Mouse (Mus musculus): ENCODE measurements around the gene Isy1. TPM values are rescaled to one million over a fixed set of nuclear protein-coding genes. Genes with fewer than 3 reads are reported as not detected.

The Isy1 gene
- polyA plus RNA-seq, 1 experiment from 2014 or later, result 41.3 TPM

DNA sequence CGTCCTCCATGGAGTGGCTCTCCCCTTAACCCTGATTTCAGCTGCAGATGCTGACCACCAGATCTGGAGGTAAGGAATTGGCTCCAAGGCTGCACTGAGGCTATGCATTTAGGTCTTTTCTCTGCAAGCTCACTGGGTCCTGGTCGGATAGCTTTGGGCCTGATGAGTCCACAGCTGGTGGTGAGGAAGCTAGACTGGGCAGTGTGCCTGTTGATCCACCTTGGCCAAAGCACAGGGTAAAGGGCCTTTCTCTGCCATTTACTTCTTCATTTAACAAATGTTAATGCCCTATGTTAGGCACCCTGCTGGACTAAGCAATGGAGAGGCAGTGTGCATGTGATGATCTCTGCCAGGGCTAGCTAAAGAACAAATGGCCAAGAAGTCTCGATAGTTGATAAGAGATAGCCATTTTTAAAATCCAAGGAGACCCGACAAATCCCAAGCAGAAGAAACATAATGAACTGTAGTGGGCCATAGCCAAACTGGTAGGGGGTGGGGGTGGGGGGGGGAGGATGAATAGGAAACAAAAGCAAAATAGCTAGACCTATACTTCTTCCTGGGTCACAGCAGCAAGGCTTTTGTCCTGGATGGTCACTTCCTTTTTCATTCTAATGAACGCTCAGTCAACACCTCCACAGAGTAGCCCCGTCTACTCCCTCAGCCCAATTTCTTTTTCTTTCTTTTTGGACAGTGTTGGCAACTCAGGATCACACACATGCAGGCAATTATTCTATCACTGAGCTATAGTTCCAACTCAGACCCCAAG is 43.0 kb downstream of the Isy1 start:
- Histone ChIP-seq H3K27ac (ENCODE audit: low read length) (no peak overlapping the region), H3K27me3 (ENCODE audit: insufficient read depth, low read length) (no peaks in the 10 kb centered on the region), H3K4me3 (ENCODE audit: low read length) (no peak overlapping the region), H3K4me2 (replicated peaks; ENCODE audit: low read depth, low read length) (no peak overlapping the region), H3K9me3 (ENCODE audit: low read length) (no peaks in the 10 kb centered on the region), H3K9ac (replicated peaks; ENCODE audit: low read length) (no peak overlapping the region), H3K36me3 (ENCODE audit: insufficient read depth, low read length) (peaks cover 8% of the 10 kb centered on the region), H3K4me1 (ENCODE audit: insufficient read depth, low read length) (peaks cover 14% of the 10 kb centered on the region; the same call in 1 of the 2 replicates)
- 79% methylated on average over 6 of the region's 6 CpGs for WGBS
- ATAC-seq (ENCODE audit: low FRiP score, low TSS enrichment), result no peak

GRCm38 (mm10) chr6:87793821-87794510 is 44.6 kb downstream of the Isy1 start:
- Histone ChIP-seq H3K9me3 (ENCODE audit: low read length) (no peaks in the 10 kb centered on the region), H3K36me3 (ENCODE audit: insufficient read depth, low read length) (peaks cover 8% of the 10 kb centered on the region), H3K9ac (replicated peaks; ENCODE audit: low read length) (no peak overlapping the region), H3K27me3 (ENCODE audit: insufficient read depth, low read length) (no peaks in the 10 kb centered on the region), H3K4me3 (ENCODE audit: low read length) (no peak overlapping the region), H3K4me2 (replicated peaks; ENCODE audit: low read depth, low read length) (no peak overlapping the region), H3K4me1 (ENCODE audit: insufficient read depth, low read length) (peaks cover 27% of the 10 kb centered on the region), H3K27ac (ENCODE audit: low read length) (no peak overlapping the region)
- no peak for ATAC-seq (ENCODE audit: low FRiP score, low TSS enrichment)
- 94% methylated on average over 10 of the region's 10 CpGs for WGBS

DNA sequence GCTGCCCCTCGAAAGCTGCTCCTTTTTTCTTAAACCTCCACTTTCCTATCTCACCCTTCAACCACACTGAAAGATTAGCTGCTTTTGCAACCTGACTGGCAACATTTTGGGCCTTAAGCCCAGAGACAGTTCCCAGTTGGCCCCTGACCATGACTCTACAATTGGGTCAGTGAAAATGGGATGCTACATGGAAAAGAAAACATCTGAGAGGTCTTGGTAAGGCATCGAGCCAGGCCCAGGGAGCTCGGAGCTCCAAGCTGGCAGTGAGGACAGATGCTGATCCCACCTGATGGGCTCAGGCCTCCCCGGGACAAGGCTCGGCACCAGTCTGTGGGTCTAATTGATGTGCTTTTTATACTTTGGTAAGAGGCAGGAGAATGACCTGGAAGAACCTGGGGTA is 46.8 kb downstream of the Isy1 start:
- no peak overlapping the region for H3K9ac ChIP-seq (replicated peaks; ENCODE audit: low read length)
- H3K4me3 ChIP-seq (ENCODE audit: low read length), result no peak overlapping the region
- no peaks in the 10 kb centered on the region for H3K27me3 ChIP-seq (ENCODE audit: insufficient read depth, low read length)
- WGBS, result 96% methylated on average over 5 of the region's 5 CpGs
- H3K9me3 ChIP-seq (ENCODE audit: low read length), result no peaks in the 10 kb centered on the region
- ATAC-seq (ENCODE audit: low FRiP score, low TSS enrichment), result no peak
- peaks cover 26% of the 10 kb centered on the region for H3K4me1 ChIP-seq (ENCODE audit: insufficient read depth, low read length)
- no peak overlapping the region for H3K27ac ChIP-seq (ENCODE audit: low read length)
- H3K4me2 ChIP-seq (replicated peaks; ENCODE audit: low read depth, low read length), result no peak overlapping the region
- H3K36me3 ChIP-seq (ENCODE audit: insufficient read depth, low read length), result peaks cover 8% of the 10 kb centered on the region

GRCm38 (mm10) chr6:87790779-87791480 is 47.7 kb downstream of the Isy1 start:
- Histone ChIP-seq H3K4me1 (ENCODE audit: insufficient read depth, low read length) (peaks cover 26% of the 10 kb centered on the region), H3K27ac (ENCODE audit: low read length) (no peak overlapping the region)
- WGBS, result 60% methylated on average over 7 of the region's 7 CpGs

DNA sequence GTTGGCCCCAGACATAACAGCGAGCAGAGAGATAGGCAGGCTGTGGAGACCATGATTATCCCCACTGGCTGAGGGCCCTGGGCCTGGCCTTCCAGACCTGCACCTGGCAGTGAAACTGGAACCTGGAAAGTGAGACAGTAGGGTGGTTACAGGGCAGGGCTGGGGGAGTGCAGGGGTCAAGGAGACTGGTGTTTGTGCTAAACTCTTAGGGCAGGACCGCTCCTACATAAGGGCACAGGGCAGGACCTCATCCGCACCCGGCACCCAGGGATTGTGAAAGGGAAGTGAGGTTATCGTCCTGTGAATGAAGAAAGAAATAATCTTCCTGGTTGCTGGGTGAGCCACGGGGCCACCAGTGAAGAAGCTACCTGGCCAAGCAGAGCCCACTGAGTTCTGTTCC is 48.8 kb downstream of the Isy1 start:
- H3K4me2 ChIP-seq (replicated peaks; ENCODE audit: low read depth, low read length), result no peak overlapping the region
- H3K9me3 ChIP-seq (ENCODE audit: low read length), result no peaks in the 10 kb centered on the region
- peaks cover 8% of the 10 kb centered on the region for H3K36me3 ChIP-seq (ENCODE audit: insufficient read depth, low read length)
- no peak overlapping the region for H3K4me3 ChIP-seq (ENCODE audit: low read length)
- H3K4me1 ChIP-seq (ENCODE audit: insufficient read depth, low read length), result peaks cover 26% of the 10 kb centered on the region
- WGBS, result 72% methylated on average over 6 of the region's 6 CpGs
- no peaks in the 10 kb centered on the region for H3K27me3 ChIP-seq (ENCODE audit: insufficient read depth, low read length)
- 0 out of 2 replicates have a peak overlapping the region, but pooled peaks have one; percentile 15 for H3K9ac ChIP-seq (replicated peaks; ENCODE audit: low read length)
- peak overlapping the region; percentile 70 for H3K27ac ChIP-seq (ENCODE audit: low read length)
- no peak for ATAC-seq (ENCODE audit: low FRiP score, low TSS enrichment)

More at GRCm38 (mm10) chr6:87790779-87791480, 47.7 kb downstream of the Isy1 start:
- Histone ChIP-seq H3K9ac (replicated peaks; ENCODE audit: low read length) (no peak overlapping the region), H3K36me3 (ENCODE audit: insufficient read depth, low read length) (peaks cover 8% of the 10 kb centered on the region), H3K4me3 (ENCODE audit: low read length) (no peak overlapping the region), H3K9me3 (ENCODE audit: low read length) (no peaks in the 10 kb centered on the region), H3K4me2 (replicated peaks; ENCODE audit: low read depth, low read length) (no peak overlapping the region), H3K27me3 (ENCODE audit: insufficient read depth, low read length) (no peaks in the 10 kb centered on the region)
- ATAC-seq (ENCODE audit: low FRiP score, low TSS enrichment), result 0 out of 2 replicates have a peak, but pooled peaks have one; percentile 50

- Histone ChIP-seq H3K9ac (replicated peaks; ENCODE audit: low read length) (0 out of 2 replicates have a peak overlapping the region, but pooled peaks have one; percentile 15), H3K27me3 (ENCODE audit: insufficient read depth, low read length) (no peaks in the 10 kb centered on the region), H3K4me1 (ENCODE audit: insufficient read depth, low read length) (peaks cover 26% of the 10 kb centered on the region), H3K4me3 (ENCODE audit: low read length) (no peak overlapping the region), H3K9me3 (ENCODE audit: low read length) (no peaks in the 10 kb centered on the region), H3K36me3 (ENCODE audit: insufficient read depth, low read length) (peaks cover 8% of the 10 kb centered on the region), H3K4me2 (replicated peaks; ENCODE audit: low read depth, low read length) (no peak overlapping the region), H3K27ac (ENCODE audit: low read length) (peak overlapping the region; percentile 70)
- ATAC-seq (ENCODE audit: low FRiP score, low TSS enrichment), result peak; percentile 64
- 38% methylated on average over 5 of the region's 5 CpGs for WGBS
Measured at GRCm38 (mm10) chr6:87788896-87789587, 49.6 kb downstream of the Isy1 start.

DNA sequence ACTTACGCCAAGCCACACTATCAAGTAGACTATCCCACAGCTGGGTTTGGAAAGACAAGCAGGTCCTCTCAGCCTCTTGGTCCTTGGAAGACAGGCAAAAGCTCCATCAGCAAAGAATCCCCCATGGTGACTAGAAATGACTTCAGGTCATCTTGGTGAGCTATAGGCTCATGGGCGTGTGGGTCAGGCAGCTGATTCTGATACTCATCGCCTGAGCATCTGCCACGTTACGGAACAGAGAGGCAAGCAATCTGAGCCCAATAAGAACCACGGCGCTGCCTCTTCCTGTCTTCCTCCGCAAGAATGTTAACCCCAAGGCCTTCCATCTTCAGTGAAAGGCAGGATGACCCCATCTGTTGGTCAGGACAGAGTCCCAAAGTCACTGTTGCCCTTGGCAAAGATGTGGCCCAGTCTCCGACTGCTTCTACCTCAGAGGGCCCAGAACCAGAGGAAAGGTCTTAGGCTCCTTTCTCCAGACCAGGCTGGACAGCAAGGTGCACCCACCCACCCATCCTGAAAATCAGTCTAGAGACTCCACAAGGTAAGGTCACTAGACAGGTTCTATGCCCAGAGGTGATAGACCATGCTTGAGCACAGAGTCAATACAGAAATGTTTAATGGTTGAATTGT is 50.2 kb downstream of the Isy1 start:
- Histone ChIP-seq H3K4me2 (replicated peaks; ENCODE audit: low read depth, low read length) (no peak overlapping the region), H3K36me3 (ENCODE audit: insufficient read depth, low read length) (peaks cover 8% of the 10 kb centered on the region), H3K27ac (ENCODE audit: low read length) (peak overlapping the region; percentile 70; the same call in 1 of the 2 replicates), H3K4me1 (ENCODE audit: insufficient read depth, low read length) (peaks cover 26% of the 10 kb centered on the region), H3K9me3 (ENCODE audit: low read length) (no peaks in the 10 kb centered on the region), H3K4me3 (ENCODE audit: low read length) (no peak overlapping the region), H3K27me3 (ENCODE audit: insufficient read depth, low read length) (no peaks in the 10 kb centered on the region), H3K9ac (replicated peaks; ENCODE audit: low read length) (no peak overlapping the region)
- 95% methylated on average over 9 of the region's 9 CpGs for WGBS
- ATAC-seq (ENCODE audit: low FRiP score, low TSS enrichment), result no peak

DNA sequence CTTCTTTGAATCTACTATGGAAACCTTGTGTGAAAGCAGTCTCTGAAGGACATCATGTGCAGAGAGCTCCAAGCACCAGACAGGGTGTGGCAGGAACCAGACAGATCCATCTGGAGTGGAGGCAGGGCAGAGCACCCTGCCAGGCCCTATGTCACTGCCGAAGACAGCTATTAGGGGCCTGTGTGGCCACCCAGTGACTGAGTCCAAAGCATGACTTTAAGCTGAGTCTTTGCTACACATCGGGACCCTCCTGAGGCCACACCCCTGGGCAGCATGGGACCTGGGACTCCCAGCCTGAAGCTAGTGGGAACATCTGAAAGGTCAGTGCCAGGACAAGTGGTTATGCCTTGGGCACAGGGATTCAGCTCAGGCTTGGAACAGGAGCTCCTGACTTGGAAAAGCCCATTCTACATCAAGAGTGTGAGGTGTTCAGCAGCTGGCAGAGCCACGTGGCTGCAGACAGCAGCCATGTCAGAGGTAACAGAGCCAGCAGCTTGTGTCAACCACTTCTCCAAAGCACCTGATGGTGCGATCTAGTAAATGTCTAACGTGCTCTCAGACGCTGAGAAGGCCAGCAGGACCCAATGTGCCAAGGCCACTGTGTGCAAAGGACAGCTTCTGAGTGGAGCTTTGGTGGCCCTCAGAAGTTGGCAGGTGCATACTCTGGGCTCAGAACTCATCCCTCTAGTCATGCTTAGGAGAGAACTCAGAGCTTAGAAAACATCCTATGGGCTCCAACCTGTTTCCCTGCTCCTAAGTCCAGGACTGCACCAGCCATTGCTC is 51.3 kb downstream of the Isy1 start:
- no peak overlapping the region for H3K9ac ChIP-seq (replicated peaks; ENCODE audit: low read length)
- peaks cover 26% of the 10 kb centered on the region for H3K4me1 ChIP-seq (ENCODE audit: insufficient read depth, low read length)
- H3K27me3 ChIP-seq (ENCODE audit: insufficient read depth, low read length), result no peaks in the 10 kb centered on the region
- no peak overlapping the region for H3K4me2 ChIP-seq (replicated peaks; ENCODE audit: low read depth, low read length)
- WGBS, result 83% methylated on average over 6 of the region's 6 CpGs
- no peaks in the 10 kb centered on the region for H3K9me3 ChIP-seq (ENCODE audit: low read length)
- H3K36me3 ChIP-seq (ENCODE audit: insufficient read depth, low read length), result peaks cover 5% of the 10 kb centered on the region
- H3K4me3 ChIP-seq (ENCODE audit: low read length), result no peak overlapping the region
- H3K27ac ChIP-seq (ENCODE audit: low read length), result no peak overlapping the region
- no peak for ATAC-seq (ENCODE audit: low FRiP score, low TSS enrichment)

All from kidney, embryonic 16.5 days (tissue).